Mouse (Mus musculus): ENCODE measurements around the gene Pde4a.

DNA sequence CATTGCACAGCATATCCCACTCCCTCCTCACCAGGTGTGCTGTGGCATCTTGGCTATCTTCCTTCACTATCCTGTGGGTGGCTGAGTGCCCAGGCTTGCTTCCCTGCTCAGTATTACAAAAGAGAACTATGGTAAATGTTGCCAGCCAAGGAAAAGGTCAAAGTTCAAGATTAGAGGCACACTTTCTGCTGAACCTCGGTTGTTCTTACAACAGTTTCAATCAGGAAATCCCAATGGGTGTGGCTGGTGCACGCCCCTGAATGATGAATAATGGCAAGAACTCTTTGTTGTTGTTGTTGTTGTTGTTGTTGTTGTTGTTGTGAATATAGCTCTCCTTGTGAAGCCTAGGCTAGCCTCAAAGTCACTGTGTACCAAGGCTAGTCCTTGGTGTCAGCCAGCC lies 96.3 kb downstream of the Pde4a start:
- TF ChIP-seq CTCF (IDR thresholded peaks at IDR 0.05; ENCODE audit: control insufficient read depth, insufficient read depth, insufficient read length) = no peak
- no peak for TF ChIP-seq USF1 (IDR thresholded peaks at IDR 0.05; ENCODE audit: low read depth)
- no peak for TF ChIP-seq MAX (IDR thresholded peaks at IDR 0.05)
- no peak for TF ChIP-seq FOSL1 (IDR thresholded peaks at IDR 0.05; ENCODE audit: insufficient read depth, low read length, poor library complexity, severe bottlenecking)
- TF ChIP-seq MYOD1 (IDR thresholded peaks at IDR 0.05; ENCODE audit: control insufficient read depth, insufficient read length, low read depth) = no peak
- TF ChIP-seq CEBPB (IDR thresholded peaks at IDR 0.05; ENCODE audit: low read depth) = no peak

Data from C2C12 (cell line).